Mouse (Mus musculus) hindbrain, embryonic 14.5 days (tissue): ENCODE measurements at regions not wholly inside any gene's neighbourhood (a gene's known extent, or its start where the extent isn't known, plus 50 kb on each side); places are given as distances from the start of the nearest gene placed in this dataset.

Source experiments
- ATAC-seq: fragments of 200-750 bp; cut with Nextera tagmentation; 2 replicates; pipeline ENCODE4 v1.8.0; 2017; ENCODE audit warnings: moderate number of reproducible peaks, mild to moderate bottlenecking, moderate TSS enrichment, moderate library complexity; ENCODE audit not compliant: low FRiP score
- DNase-seq: peaks from one replicate; pipeline ENCODE4 v3.0.0-alpha.2; 2015; ENCODE audit warnings: low spot score
- H3K27ac ChIP-seq: fragments of 300-500 bp; sonication (generic); 2 replicates; pipeline ENCODE4 v1.5.1; 2014; ENCODE audit warnings: mild to moderate bottlenecking, moderate library complexity
- H3K27me3 ChIP-seq: fragments of 300-500 bp; sonication (generic); 2 replicates; pipeline ENCODE4 v1.6.1; 2014; ENCODE audit warnings: mild to moderate bottlenecking, low read length, mixed read lengths; ENCODE audit not compliant: control insufficient read depth, insufficient read depth
- H3K36me3 ChIP-seq: fragments of 300-500 bp; sonication (generic); replicated peaks from 2 replicates; pipeline ENCODE4 v1.6.1; 2014; ENCODE audit not compliant: control insufficient read depth, insufficient read depth
- H3K4me1 ChIP-seq: fragments of 300-500 bp; sonication (generic); replicated peaks from 2 replicates; pipeline ENCODE4 v1.6.1; 2014; ENCODE audit warnings: antibody characterized with exemption, low read length, mixed read lengths; ENCODE audit not compliant: control insufficient read depth, insufficient read depth
- H3K4me2 ChIP-seq: fragments of 300-500 bp; sonication (generic); replicated peaks from 2 replicates; pipeline ENCODE4 v1.6.1; 2014; ENCODE audit warnings: mild to moderate bottlenecking, moderate library complexity
- H3K4me3 ChIP-seq: fragments of 300-500 bp; sonication (generic); replicated peaks from 2 replicates; pipeline ENCODE4 v1.5.1; 2014; ENCODE audit warnings: mild to moderate bottlenecking, low read length
- H3K9ac ChIP-seq: fragments of 300-500 bp; sonication (generic); 2 replicates; pipeline ENCODE4 v1.6.1; 2014
- H3K9me3 ChIP-seq: fragments of 300-500 bp; sonication (generic); 2 replicates; pipeline ENCODE4 v1.6.1; 2016; ENCODE audit warnings: low read length; ENCODE audit not compliant: control insufficient read depth
- WGBS: fragments of 180-500 bp; shearing (Covaris S2); extraction: QIAGEN DNeasy Blood & Tissue Kit; methylation state at CpG from one replicate; pipeline ENCODE4 v1.1.7; 2014; 5-methylcytosine and 5-hydroxymethylcytosine counted together

DNA sequence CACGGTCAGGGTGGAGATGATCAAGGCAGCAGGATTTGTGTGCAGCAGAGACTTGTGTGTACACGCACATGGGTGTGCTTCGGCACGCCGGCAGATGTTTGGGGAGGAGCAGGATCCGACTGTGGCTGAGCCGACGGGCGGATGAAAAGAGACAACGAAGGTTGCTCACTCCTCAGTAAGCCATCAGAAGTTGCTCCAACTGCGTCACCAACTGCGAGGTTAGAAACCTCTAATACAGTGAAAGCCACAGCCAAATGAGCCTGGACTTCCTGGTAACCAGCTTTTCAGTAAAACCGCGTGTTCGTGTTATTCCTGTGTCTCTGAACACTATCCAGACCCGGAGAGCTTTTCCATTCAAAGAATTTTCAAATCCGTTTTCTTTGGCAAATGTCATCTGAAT is 411.8 kb downstream of the Ate1 start:
- Histone ChIP-seq H3K9me3 (no peaks in the 10 kb centered on the region), H3K4me3 (no peak overlapping the region), H3K9ac (no peak overlapping the region), H3K4me1 (no peaks in the 10 kb centered on the region), H3K27ac (no peak overlapping the region), H3K36me3 (no peaks in the 10 kb centered on the region), H3K4me2 (no peak overlapping the region), H3K27me3 (no peaks in the 10 kb centered on the region)
- WGBS: 92% methylated on average over 17 of the region's 17 CpGs
- ATAC-seq: no peak
- DNase-seq: no peak
